Mouse (Mus musculus) thymus, adult 18-20 months (tissue): ENCODE measurements at regions not wholly inside any gene's neighbourhood (a gene's known extent, or its start where the extent isn't known, plus 50 kb on each side); places are given as distances from the start of the nearest gene placed in this dataset.

ENCODE experiments used
- DNase-seq, 2 experiments: peaks; one replicate each; pipeline ENCODE4 v3.0.0; 2022; ENCODE audit warnings: mixed read lengths in 2 of 2

DNA sequence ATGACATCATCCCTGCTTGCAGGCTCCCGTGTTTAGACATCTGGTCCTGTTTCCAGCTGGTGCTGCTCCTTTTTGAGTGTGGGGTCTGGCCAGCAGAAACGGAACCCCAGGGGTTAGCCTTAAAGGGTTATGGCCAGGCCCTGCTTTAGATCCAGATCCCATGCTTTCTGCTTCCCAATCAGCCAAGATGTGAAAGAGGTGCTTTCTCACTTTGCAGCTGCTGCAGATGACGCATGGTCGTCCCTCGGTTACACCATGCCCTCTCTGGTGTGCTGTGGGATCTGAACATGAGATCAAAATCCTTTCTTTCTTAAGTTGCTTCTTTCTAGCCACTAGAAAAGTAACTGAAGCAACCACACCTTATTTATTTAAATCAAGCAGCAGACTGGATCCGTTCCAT is 1399.1 kb upstream of the Lrrc6 start:
- DNase-seq, result no peak

DNA sequence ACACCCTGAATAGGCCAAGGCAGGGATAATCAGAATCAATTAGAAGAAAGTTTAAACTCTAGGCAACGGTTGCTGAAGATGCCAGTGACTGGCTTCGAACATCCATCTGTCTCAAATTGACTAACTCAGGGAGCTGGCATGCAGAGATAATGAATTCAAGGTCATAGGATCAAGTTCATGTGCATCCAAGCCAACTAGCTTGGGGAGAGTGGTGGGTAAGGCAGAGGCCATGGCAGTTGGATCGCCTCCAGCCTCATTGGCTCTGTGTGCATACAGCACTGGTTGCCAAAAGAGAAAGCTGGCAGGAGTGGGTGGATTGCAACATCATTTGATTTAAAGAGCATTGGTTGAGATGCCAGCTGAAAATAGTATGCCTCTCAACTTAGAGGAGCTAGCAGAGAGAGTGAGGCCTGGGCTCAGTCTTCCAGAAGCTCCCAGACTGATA is 1398.3 kb upstream of the Lrrc6 start:
- DNase-seq, result no peak

DNA sequence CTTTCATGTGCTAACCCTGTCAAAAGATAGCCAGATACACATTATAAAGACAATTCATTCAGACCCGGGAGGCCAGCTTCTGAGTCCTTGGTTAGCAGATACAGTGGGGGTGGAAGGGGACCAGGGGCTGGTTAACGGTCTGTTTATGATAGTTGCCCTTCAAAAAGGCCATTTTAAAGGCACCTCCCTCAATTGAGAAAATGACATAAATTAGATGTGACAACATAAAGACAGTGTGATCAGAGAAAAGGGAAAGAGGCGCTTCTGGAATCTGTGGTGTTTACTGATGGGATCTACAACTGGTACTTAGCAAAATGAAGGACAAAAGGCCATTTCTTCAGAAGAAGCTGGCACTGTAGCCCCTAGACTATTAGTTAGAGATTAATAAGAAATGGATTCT is 1391.4 kb upstream of the Lrrc6 start:
- no peak for DNase-seq

- DNase-seq, result no peak
These were observed 1390.0 kb upstream of the Lrrc6 start for GRCm38 (mm10) chr15:67890612-67891304.

DNA sequence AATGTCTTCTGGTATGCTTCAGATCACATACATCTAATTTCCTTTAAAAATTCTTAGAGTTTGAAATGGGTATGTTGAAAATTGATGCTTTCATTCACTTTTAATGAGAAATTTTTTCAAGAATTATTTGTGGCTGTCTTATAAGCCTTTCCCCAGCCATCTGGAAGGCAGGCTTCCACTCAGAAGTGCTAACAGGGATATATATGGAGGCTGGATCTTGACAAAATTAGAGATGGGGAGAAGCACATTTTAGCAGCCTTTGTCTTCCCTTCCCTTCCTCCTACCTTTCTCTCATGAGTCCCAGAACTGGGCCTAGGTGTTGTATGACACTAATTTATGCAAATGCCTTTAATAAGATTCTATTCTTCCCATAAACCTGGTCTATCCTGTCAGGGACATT is 1387.8 kb upstream of the Lrrc6 start:
- DNase-seq, result no peak

- DNase-seq, result no peak
These were observed 1354.6 kb upstream of the Lrrc6 start for GRCm38 (mm10) chr15:67855291-67855690.

- no peak for DNase-seq
These were observed 1349.4 kb upstream of the Lrrc6 start for GRCm38 (mm10) chr15:67850118-67850517.

- DNase-seq, result no peak
These were observed 1345.0 kb upstream of the Lrrc6 start for GRCm38 (mm10) chr15:67845707-67846106.

GRCm38 (mm10) chr15:67840671-67841070 is 1340.0 kb upstream of the Lrrc6 start:
- DNase-seq, result no peak

DNA sequence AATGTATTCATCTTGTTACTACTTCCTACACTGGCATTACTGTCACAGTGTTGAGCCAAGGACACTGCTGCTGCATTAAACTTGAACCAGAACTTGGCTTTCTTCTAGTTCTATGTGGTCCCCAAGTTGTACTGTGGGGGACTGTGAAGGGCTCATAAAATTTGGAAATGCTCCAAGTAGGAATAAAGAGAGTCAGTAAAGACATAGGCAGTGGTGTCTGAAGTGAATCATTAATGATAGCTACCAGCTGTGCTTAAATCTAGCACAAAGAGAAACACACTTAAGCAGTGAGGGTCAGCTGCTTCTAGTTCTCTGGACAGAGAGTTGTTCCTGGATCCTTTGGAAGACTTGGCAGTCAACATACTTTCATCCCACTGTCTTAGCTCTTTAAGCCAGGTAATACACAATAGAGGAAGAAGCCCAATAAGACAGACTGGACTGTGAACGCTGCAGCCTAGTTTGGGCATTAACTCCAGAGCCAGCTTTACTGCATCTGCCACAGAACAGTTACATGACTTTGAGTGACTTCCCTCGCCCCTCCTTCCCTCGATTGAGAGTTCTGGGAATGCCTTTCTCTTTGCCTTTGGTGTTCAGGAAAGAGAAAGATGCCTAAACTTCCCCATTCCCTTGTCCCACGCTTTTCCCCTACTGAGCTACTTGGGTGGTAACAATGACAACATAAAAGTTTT is 1325.2 kb upstream of the Lrrc6 start:
- DNase-seq, result no peak

DNA sequence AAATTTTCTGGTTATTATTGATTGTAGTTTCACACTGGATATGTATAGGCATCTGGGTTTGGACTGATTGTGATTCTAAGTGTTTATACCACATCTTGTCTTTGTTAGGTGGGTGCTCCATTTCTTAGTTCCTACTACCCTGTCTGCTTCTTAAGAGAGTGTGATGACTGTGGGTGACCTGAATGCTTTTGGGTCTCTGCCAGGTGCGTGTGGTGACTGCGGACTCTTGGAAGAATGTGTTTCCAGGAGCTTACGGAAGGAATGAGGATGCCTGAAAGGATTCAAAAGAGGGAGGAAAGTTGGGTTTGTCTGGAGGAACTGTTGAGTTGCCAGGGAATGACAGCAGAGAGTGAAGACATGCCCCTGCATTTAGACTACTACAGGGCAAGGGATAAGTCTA is 1322.5 kb upstream of the Lrrc6 start:
- no peak for DNase-seq

DNA sequence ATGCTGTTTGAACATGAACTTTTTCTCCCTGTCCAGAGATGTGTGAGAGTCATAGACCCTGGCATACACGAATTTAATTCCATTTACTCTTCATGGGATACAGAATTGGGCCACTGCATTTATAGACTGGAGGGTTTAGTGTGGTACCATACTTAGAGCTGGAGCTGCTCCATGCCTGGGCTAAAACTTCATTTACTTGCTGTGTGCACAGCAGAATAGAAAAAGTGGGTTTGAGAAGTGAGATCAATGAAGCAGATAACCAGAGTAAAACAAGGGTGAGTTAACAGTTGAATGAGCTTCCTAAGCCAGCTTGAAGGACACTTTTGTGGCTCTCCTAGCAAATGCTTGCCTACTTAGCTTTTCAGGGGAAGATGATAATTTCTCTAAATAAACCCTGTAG is 1299.2 kb upstream of the Lrrc6 start:
- DNase-seq, result no peak

- DNase-seq, result no peak
These were observed 1294.9 kb upstream of the Lrrc6 start for GRCm38 (mm10) chr15:67795578-67795977.

DNA sequence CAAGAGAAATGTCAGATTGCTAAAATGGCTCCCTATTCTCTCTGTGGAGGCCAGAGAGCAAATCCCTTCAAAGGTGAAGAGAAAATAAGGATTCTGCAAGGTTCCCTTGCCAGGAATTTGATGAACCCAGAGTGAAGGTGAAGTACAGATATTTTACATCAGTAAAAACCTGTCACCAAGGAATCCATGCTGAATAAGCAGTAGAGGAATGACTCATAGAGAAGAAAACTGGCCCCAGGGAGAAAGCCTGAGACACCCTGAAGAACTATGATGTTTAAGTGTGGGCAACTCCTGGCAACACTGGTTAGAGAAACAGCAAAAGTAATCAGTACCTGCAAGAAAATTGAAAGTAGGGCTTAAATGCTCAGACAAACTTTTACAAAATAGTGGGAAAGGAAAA is 1292.1 kb upstream of the Lrrc6 start:
- no peak for DNase-seq

DNA sequence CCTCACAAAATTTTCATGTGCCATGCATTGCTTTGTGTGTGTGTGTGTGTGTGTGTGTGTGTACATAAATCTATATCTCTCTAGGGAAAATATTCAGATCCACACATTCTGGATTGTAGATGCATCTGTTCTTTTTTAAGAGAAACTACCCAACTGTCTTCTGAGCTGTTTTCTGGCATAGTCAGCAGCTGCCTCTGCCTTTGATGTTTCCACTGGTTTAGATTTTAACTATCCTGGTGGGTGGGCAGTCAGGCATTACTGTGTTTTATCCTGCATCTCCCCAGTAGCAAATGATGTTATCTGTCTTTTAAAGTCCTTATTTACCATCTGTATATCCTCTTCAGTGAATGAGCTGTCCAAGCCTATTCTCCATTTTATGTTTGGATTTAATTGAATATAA is 1287.9 kb upstream of the Lrrc6 start:
- no peak for DNase-seq

GRCm38 (mm10) chr15:67785583-67785982 is 1284.9 kb upstream of the Lrrc6 start:
- no peak for DNase-seq

DNA sequence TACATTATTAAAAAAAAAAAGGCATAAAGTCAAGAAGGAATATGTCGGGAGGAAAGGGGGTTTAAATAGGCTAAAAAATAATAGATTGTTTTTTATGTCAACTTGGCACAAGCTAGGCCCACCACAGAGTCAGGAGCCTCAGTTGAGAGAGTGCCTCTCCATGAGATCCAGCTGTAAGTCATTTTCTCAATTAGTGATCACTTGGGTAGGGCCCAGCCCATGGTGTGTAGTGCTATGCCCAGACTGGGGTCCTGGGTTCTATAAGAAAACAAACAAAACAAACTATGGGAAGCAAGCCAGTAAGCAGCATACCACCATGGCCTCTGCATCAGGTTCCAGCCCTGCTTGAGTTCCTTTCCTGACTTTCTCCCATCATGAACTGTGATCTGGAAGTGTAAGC is 1283.0 kb upstream of the Lrrc6 start:
- no peak for DNase-seq

DNA sequence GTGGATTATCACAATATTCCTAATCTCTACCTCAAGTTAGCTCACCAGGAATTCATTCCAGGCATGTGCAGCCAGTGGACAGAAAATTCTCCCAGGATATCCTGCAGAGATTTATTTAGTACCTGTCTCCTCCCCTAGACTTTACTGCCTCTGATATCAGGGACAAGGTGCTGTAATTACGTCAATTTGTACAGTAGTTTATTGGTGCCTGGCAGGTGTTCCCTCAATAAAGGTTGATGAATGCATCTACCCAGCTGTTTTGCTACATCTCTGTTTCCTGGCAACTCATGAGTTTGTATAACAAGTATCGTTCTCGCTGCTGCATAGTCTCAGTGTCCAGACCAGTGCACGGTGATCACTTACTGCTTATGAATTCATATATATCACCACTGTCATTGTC is 1281.8 kb upstream of the Lrrc6 start:
- no peak for DNase-seq

- DNase-seq, result no peak
These were observed 1280.1 kb upstream of the Lrrc6 start for GRCm38 (mm10) chr15:67780856-67781255.

GRCm38 (mm10) chr15:67767624-67768023 is 1266.9 kb upstream of the Lrrc6 start:
- no peak for DNase-seq

- DNase-seq, result no peak
These were observed 1258.5 kb upstream of the Lrrc6 start for GRCm38 (mm10) chr15:67759221-67759620.

- DNase-seq, result no peak
These were observed 1249.9 kb upstream of the Lrrc6 start for GRCm38 (mm10) chr15:67750582-67750981.

GRCm38 (mm10) chr15:67743332-67743731 is 1242.6 kb upstream of the Lrrc6 start:
- DNase-seq, result no peak

GRCm38 (mm10) chr15:67732988-67733387 is 1232.3 kb upstream of the Lrrc6 start:
- DNase-seq, result no peak

- DNase-seq, result no peak
These were observed 1228.8 kb upstream of the Lrrc6 start for GRCm38 (mm10) chr15:67729492-67729891.
